Mouse (Mus musculus) liver, embryonic 14.5 days (tissue): ENCODE measurements around the gene Tom1l2. TPM values are rescaled to one million over a fixed set of nuclear protein-coding genes. Genes with fewer than 3 reads are reported as not detected.
A peak's percentile ranks its signal among the peaks of the same experiment; 100 is the strongest.

Experiments used
- ATAC-seq: fragments of 200-750 bp; cut with Nextera tagmentation; 2 replicates; pipeline ENCODE4 v1.8.0; 2017; ENCODE audit warnings: moderate number of reproducible peaks, mild to moderate bottlenecking, moderate library complexity; ENCODE audit not compliant: insufficient read depth
- DNase-seq, 3 experiments: peaks; one replicate each; pipeline ENCODE4 v3.0.0-alpha.2; 2012 to 2013; ENCODE audit warnings: low read depth in 3 of 3, low spot score in 3 of 3
- H3K27ac ChIP-seq: fragments of 300-500 bp; sonication (generic); 2 replicates; pipeline ENCODE4 v1.5.1; 2014; ENCODE audit warnings: moderate library complexity, mild to moderate bottlenecking, control low read depth, inconsistent platforms
- H3K27me3 ChIP-seq: fragments of 300-500 bp; sonication (generic); 2 replicates; pipeline ENCODE4 v1.6.1; 2014; ENCODE audit warnings: mild to moderate bottlenecking, low read length, moderate library complexity; ENCODE audit not compliant: control insufficient read depth, insufficient read depth
- H3K36me3 ChIP-seq: fragments of 300-500 bp; sonication (generic); replicated peaks from 2 replicates; pipeline ENCODE4 v1.6.1; 2014; ENCODE audit warnings: low read depth; ENCODE audit not compliant: control insufficient read depth, insufficient read depth
- H3K4me1 ChIP-seq, 2 experiments: fragments of 200-500 bp in 1 of 2; fragments of 300-500 bp in 1 of 2; sonication (generic) in 1 of 2; replicated peaks; 2 replicates each; pipeline ENCODE4 v1.6.1; 2012 to 2014; ENCODE audit warnings: antibody characterized with exemption in 1 of 2, inconsistent platforms in 1 of 2, low read length in 1 of 2; ENCODE audit not compliant: control insufficient read depth in 2 of 2, insufficient read depth in 2 of 2
- H3K4me2 ChIP-seq: fragments of 300-500 bp; sonication (generic); 2 replicates; pipeline ENCODE4 v1.6.1; 2014; ENCODE audit warnings: low read depth, mild to moderate bottlenecking, control low read depth, moderate library complexity
- H3K4me3 ChIP-seq, 2 experiments: fragments of 200-500 bp in 1 of 2; fragments of 300-500 bp in 1 of 2; sonication (generic) in 1 of 2; 2 replicates each; pipeline ENCODE4 v1.5.1; 2012 to 2014; ENCODE audit warnings: low read depth in 2 of 2, low read length in 2 of 2, mild to moderate bottlenecking in 2 of 2, control low read depth in 1 of 2, inconsistent platforms in 1 of 2, moderate library complexity in 1 of 2; ENCODE audit not compliant: insufficient read depth in 1 of 2
- H3K9ac ChIP-seq: fragments of 300-500 bp; sonication (generic); replicated peaks from 2 replicates; pipeline ENCODE4 v1.6.1; 2014; ENCODE audit warnings: mild to moderate bottlenecking, control low read depth, moderate library complexity
- H3K9me3 ChIP-seq: fragments of 300-500 bp; sonication (generic); 2 replicates; pipeline ENCODE4 v1.6.1; 2016; ENCODE audit warnings: low read length, mixed read lengths; ENCODE audit not compliant: control insufficient read depth
- CTCF ChIP-seq: IDR thresholded peaks from 2 replicates; pipeline ENCODE4 v1.5.1; 2016; ENCODE audit warnings: antibody characterized with exemption, low read depth, control low read depth
- EP300 ChIP-seq: IDR thresholded peaks from 2 replicates; pipeline ENCODE4 v1.6.1; 2016; ENCODE audit warnings: antibody characterized with exemption, low read depth
- WGBS: fragments of 180-500 bp; shearing (Covaris S2); extraction: QIAGEN DNeasy Blood & Tissue Kit; methylation state at CpG from one replicate; pipeline ENCODE4 v1.1.7; 2014; ENCODE audit not compliant: insufficient replicate concordance; 5-methylcytosine and 5-hydroxymethylcytosine counted together
- polyA plus RNA-seq, 2 experiments: library from polyadenylated mRNA; depleted of rRNA in 1 of 2; stranded (reverse) in 1 of 2; unstranded in 1 of 2; fragments of >200 nt; fragmentation: Nextera tagmentation in 1 of 2; extraction: Ambion mirVana in 1 of 2; gene quantifications; 2 replicates each; pipeline versions ENCODE4 v1.2.1 to v1.2.3; 2012 to 2014

Gene Tom1l2
- polyA plus RNA-seq, 2 experiments = 2.4 to 4.9 TPM

DNA sequence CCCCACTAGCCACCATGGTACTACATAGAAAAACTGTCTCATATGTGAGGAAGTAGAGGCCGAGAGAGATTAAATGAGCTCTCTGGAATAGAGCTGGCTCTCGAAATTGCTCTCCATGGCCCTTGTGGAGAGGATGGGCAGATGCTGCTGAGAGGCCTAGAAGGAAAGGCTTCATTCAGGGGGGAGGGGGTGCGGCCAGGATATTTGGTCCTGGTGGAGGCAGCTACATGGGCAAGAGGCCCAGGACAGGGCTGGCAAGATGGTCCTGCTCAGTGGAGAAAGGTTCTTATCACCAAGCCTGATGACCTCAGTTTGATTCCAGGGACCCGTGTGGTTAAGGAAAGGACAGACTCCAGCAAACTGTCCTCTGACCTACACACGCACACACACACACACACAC is 33.2 kb upstream of the Tom1l2 start:
- H3K9me3 ChIP-seq = no peaks in the 10 kb centered on the region
- no peak overlapping the region for H3K4me2 ChIP-seq
- no peak for TF ChIP-seq CTCF
- no peak for TF ChIP-seq EP300
- H3K9ac ChIP-seq = no peak overlapping the region
- ATAC-seq (no peak), DNase-seq (no peak)
- 71% methylated on average over 5 of the region's 5 CpGs for WGBS
- H3K36me3 ChIP-seq = no peaks in the 10 kb centered on the region
- no peak overlapping the region for H3K4me3 ChIP-seq
- no peak overlapping the region for H3K27ac ChIP-seq
- H3K4me1 ChIP-seq = no peaks in the 10 kb centered on the region
- no peaks in the 10 kb centered on the region for H3K27me3 ChIP-seq

DNA sequence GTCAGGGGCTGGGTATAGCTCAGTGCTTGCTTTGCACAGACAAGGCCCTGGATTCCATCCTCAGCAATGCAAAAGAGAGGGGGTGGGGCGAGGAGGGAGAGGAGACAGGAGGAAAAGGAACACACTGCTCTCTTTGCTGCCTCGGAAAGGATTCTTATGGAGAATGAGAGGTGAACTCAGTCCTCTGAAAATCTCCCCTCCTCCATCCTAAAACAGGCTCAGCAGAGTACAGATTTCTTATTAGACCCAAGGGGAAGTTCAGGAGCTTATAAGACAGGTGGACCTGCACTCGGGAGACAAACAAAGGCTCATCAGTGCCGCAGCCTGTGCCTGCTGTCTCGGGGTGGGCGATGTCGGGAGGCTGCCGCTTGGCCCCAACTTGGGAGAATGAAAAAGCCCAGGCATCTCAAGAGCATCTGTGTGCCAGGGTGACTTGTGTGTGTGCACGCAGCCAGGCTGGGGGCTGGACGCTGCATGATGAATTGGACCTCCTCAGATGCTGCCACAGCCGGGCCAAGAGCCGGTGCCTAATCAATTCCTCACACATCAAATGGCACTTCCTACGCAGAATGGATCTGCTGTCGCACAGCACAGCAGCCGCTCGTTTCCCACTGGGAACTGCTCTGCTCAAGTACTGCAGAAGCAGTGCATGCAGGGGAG is 32.2 kb upstream of the Tom1l2 start:
- DNase-seq = no peak
- no peak overlapping the region for H3K4me2 ChIP-seq

DNA sequence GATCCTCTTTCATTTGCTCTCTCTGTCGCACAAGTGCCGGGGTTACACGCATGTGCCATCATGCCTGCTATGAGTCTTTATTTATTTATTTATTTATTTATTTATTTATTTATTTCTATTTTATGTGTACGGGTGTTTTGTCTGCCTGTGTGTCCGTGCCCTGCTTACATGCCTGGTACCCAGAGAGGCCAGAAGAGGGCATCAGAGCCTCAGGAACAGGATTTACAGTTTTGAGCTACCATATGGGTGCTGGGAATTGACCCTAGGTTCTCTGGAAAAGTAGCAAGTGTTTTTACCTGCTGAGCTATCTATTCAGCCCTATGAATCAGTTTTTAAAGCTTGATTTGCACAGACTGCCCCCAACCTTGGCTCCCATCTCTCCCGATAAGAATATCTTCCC is 30.8 kb upstream of the Tom1l2 start:
- WGBS = 76% methylated on average over 6 of the region's 6 CpGs
- ATAC-seq = no peak

More for the DNA sequence above, 32.2 kb upstream of the Tom1l2 start:
- no peaks in the 10 kb centered on the region for H3K4me1 ChIP-seq
- no peak overlapping the region for H3K27ac ChIP-seq
- no peak for TF ChIP-seq CTCF
- no peak for TF ChIP-seq EP300
- no peak for ATAC-seq
- H3K9ac ChIP-seq = no peak overlapping the region
- 25% methylated on average over 16 of the region's 16 CpGs for WGBS
- H3K9me3 ChIP-seq = no peaks in the 10 kb centered on the region
- no peak overlapping the region for H3K4me3 ChIP-seq
- no peaks in the 10 kb centered on the region for H3K36me3 ChIP-seq
- H3K27me3 ChIP-seq = no peaks in the 10 kb centered on the region

DNA sequence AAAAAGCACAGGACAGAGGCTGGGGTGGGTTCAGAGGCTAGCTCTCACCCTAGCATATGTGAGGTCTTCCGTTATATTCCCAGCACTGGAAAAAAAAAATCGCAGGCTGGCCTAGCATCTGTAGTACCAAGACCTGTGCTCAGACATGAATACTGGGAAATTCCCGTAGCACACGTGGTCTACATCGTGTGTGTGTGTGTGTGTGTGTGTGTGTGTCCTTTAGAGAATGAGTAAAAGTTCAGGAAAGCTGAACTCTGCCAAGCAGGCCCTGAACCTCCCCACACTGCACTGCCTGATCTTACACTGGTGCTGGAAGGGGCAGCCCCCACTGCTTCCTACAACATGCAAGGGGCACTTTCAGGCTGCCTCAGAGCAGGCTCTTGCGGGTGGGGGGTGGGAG is 21.8 kb upstream of the Tom1l2 start:
- H3K9me3 ChIP-seq = no peaks in the 10 kb centered on the region
- ATAC-seq (no peak), DNase-seq (no peak)
- H3K4me3 ChIP-seq = no peak overlapping the region
- 72% methylated on average over 6 of the region's 6 CpGs for WGBS
- no peaks in the 10 kb centered on the region for H3K4me1 ChIP-seq
- no peak overlapping the region for H3K9ac ChIP-seq
- no peaks in the 10 kb centered on the region for H3K36me3 ChIP-seq
- TF ChIP-seq CTCF = no peak
- TF ChIP-seq EP300 = no peak
- H3K27ac ChIP-seq = no peak overlapping the region
- H3K4me2 ChIP-seq = no peak overlapping the region
- no peaks in the 10 kb centered on the region for H3K27me3 ChIP-seq

More for the DNA sequence above, 30.8 kb upstream of the Tom1l2 start:
- H3K4me3 ChIP-seq = no peak overlapping the region
- H3K27ac ChIP-seq = no peak overlapping the region
- no peaks in the 10 kb centered on the region for H3K4me1 ChIP-seq
- no peaks in the 10 kb centered on the region for H3K36me3 ChIP-seq
- no peak overlapping the region for H3K9ac ChIP-seq
- H3K9me3 ChIP-seq = no peaks in the 10 kb centered on the region
- no peaks in the 10 kb centered on the region for H3K27me3 ChIP-seq
- H3K4me2 ChIP-seq = no peak overlapping the region
- no peak for DNase-seq
- TF ChIP-seq EP300 = no peak
- TF ChIP-seq CTCF = peak; percentile 29

DNA sequence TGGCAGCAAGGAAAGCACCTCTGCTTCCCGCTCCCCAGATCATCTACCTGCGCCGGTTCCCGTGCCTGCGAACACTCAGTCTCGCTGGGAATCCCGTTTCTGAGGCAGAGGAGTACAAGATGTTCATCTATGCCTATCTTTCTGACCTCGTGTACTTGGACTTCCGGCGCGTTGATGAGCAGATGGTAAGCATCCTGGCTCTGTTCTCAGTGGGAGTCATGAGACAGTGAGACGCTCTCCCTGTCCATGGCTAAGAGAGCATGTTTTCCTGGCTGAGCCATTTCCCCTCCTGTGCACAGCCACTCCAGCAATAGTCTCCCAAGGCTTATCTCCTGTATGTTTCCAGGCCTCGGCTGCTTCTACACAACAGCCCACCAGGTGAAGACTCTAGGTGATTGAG is 17.7 kb upstream of the Tom1l2 start:
- H3K27me3 ChIP-seq = no peaks in the 10 kb centered on the region
- no peak for ATAC-seq
- DNase-seq = no peak
- H3K4me3 ChIP-seq = no peak overlapping the region
- no peak overlapping the region for H3K27ac ChIP-seq
- no peaks in the 10 kb centered on the region for H3K36me3 ChIP-seq
- H3K9me3 ChIP-seq = no peaks in the 10 kb centered on the region
- no peak overlapping the region for H3K9ac ChIP-seq
- H3K4me1 ChIP-seq = no peaks in the 10 kb centered on the region
- H3K4me2 ChIP-seq = no peak overlapping the region
- TF ChIP-seq CTCF (no peak), EP300 (no peak)
- 76% methylated on average over 13 of the region's 13 CpGs for WGBS
